Mouse (Mus musculus) erythroblast, embryonic 14.5 days (primary cell): ENCODE measurements around the gene Cgref1.

ENCODE experiments used
- GATA1 ChIP-seq: IDR thresholded peaks from 2 replicates; pipeline ENCODE4 v1.6.1; 2012; ENCODE audit warnings: low read length, inconsistent platforms, mixed read lengths
- TAL1 ChIP-seq: IDR thresholded peaks from 3 replicates; pipeline ENCODE4 v1.6.1; 2012; ENCODE audit warnings: low read length, inconsistent platforms, mixed read lengths

DNA sequence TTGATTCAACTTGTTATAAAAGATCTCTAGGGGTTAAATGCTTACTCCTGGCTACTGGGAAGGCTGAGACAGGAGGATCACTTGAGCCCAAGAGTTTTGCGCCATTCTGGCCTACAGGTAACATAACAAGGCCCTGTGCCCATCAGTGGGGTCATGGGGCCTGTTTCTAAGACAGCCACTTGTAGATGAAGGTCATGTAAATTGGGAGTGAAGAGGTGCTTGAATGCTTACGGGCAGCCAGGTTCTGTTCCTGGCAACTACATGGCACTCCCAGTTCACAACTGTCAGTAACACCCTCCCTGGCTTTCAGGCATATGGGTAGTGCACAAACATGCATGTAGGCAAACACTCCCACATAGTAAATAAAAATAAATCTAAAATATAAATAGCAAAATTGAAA, 5.5 kb upstream of the Cgref1 start:
- TF ChIP-seq TAL1 (no peak), GATA1 (no peak)
